Mouse (Mus musculus): Measurements from ENCODE around the gene Bcl2l12. TPM values are rescaled to one million over a fixed set of nuclear protein-coding genes. Genes with fewer than 3 reads are reported as not detected.
"Not testable (repeated sequence)": the region's sequence is repeated elsewhere in the genome, so short reads cannot be mapped to it uniquely, and the experiment has no call there.

Gene Bcl2l12
- total RNA-seq (2021): 10 to 100 TPM; 14.5 to 15.9 TPM

GRCm38 (mm10) chr7:44998501-44998955 is at the start of gene Bcl2l12:
Gene Bcl2l12, minus strand, starts transcription at chr7:44998712.
- intact Hi-C loops (cut with DNase I): loop anchor here (2.0 kb wide), 1 partner anchor 16 kb away; no protein-coding TSS in a partner anchor
- DNase-seq: peak; percentile 56 to 75

GRCm38 (mm10) chr7:45047491-45047890 is 49.0 kb upstream of the Bcl2l12 start:
- DNase-seq: no peak
- intact Hi-C loops (cut with DNase I): no loop called here

GRCm38 (mm10) chr7:45046853-45047350 is 48.4 kb upstream of the Bcl2l12 start:
- intact Hi-C loops (cut with DNase I): no loop called here
- no peak for DNase-seq

GRCm38 (mm10) chr7:45045741-45046140 is 47.2 kb upstream of the Bcl2l12 start:
- intact Hi-C loops (cut with DNase I): no loop called here
- no peak for DNase-seq

- intact Hi-C loops (cut with DNase I): no loop called here
- DNase-seq: no peak
Observed at GRCm38 (mm10) chr7:45043307-45043706, 44.8 kb upstream of the Bcl2l12 start.

GRCm38 (mm10) chr7:45040851-45041250 is 42.3 kb upstream of the Bcl2l12 start:
- intact Hi-C loops (cut with DNase I): no loop called here
- DNase-seq: no peak

GRCm38 (mm10) chr7:45038411-45038810 is 39.9 kb upstream of the Bcl2l12 start:
- DNase-seq: no peak
- intact Hi-C loops (cut with DNase I): no loop called here

- DNase-seq: peak; percentile 59 to 76
- intact Hi-C loops (cut with DNase I): no loop called here
Observed at GRCm38 (mm10) chr7:45037720-45038361, 39.3 kb upstream of the Bcl2l12 start.

- intact Hi-C loops (cut with DNase I): no loop called here
- DNase-seq: no peak
Observed at GRCm38 (mm10) chr7:45036702-45037101, 38.2 kb upstream of the Bcl2l12 start.

- intact Hi-C loops (cut with DNase I): no loop called here
Observed at GRCm38 (mm10) chr7:45035631-45036030, 37.1 kb upstream of the Bcl2l12 start.

GRCm38 (mm10) chr7:45033722-45034359 is 35.3 kb upstream of the Bcl2l12 start:
- intact Hi-C loops (cut with DNase I): no loop called here
- DNase-seq: no peak

More at GRCm38 (mm10) chr7:45035631-45036030, 37.1 kb upstream of the Bcl2l12 start:
- no peak for DNase-seq

- DNase-seq: no peak
- intact Hi-C loops (cut with DNase I): no loop called here
Observed at GRCm38 (mm10) chr7:45030857-45031256, 32.3 kb upstream of the Bcl2l12 start.

- intact Hi-C loops (cut with DNase I): no loop called here
- no peak for DNase-seq
Observed at GRCm38 (mm10) chr7:45029995-45030394, 31.5 kb upstream of the Bcl2l12 start.

GRCm38 (mm10) chr7:45028351-45028750 is 29.8 kb upstream of the Bcl2l12 start:
- intact Hi-C loops (cut with DNase I): no loop called here
- no peak for DNase-seq

GRCm38 (mm10) chr7:45027761-45028160 is 29.2 kb upstream of the Bcl2l12 start:
- no peak for DNase-seq
- intact Hi-C loops (cut with DNase I): no loop called here

- no peak for DNase-seq
- intact Hi-C loops (cut with DNase I): no loop called here
Observed at GRCm38 (mm10) chr7:45026256-45026655, 27.7 kb upstream of the Bcl2l12 start.

GRCm38 (mm10) chr7:45025601-45026220 is 27.2 kb upstream of the Bcl2l12 start:
- intact Hi-C loops (cut with DNase I): no loop called here
- no peak for DNase-seq

GRCm38 (mm10) chr7:45024281-45025248 is 26.1 kb upstream of the Bcl2l12 start:
- no peak for DNase-seq
- intact Hi-C loops (cut with DNase I): no loop called here

GRCm38 (mm10) chr7:45023711-45024110 is 25.2 kb upstream of the Bcl2l12 start:
- DNase-seq; intact Hi-C loops (cut with DNase I): not testable (repeated sequence)

- intact Hi-C loops (cut with DNase I): loop anchor here (2.0 kb wide), 2 partner anchors 33 to 43 kb away; partner anchors contain the start of genes Nosip, Prr12 and Prrg2
- no peak for DNase-seq
Observed at GRCm38 (mm10) chr7:45020225-45020624, 21.7 kb upstream of the Bcl2l12 start.
